Mouse (Mus musculus): ENCODE measurements around the gene Dap3. TPM values are rescaled to one million over a fixed set of nuclear protein-coding genes. Genes with fewer than 3 reads are reported as not detected.
"Not testable (repeated sequence)": the region's sequence is repeated elsewhere in the genome, so short reads cannot be mapped to it uniquely, and the experiment has no call there.

Dap3 gene
- polyA plus RNA-seq, 1 experiment from 2014 or later, result 64.6 TPM

- Histone ChIP-seq H3K9me3 (ENCODE audit: low read length) (no peaks in the 10 kb centered on the region), H3K4me2 (replicated peaks; ENCODE audit: low read depth, low read length) (no peak overlapping the region), H3K27ac (ENCODE audit: low read length) (no peak overlapping the region), H3K27me3 (replicated peaks; ENCODE audit: insufficient read depth, low read length) (no peaks in the 10 kb centered on the region), H3K9ac (replicated peaks; ENCODE audit: low read depth) (no peak overlapping the region), H3K4me1 (ENCODE audit: insufficient read depth, low read depth, low read length) (no peaks in the 10 kb centered on the region), H3K36me3 (ENCODE audit: insufficient read depth, low read length) (peaks cover 57% of the 10 kb centered on the region), H3K4me3 (ENCODE audit: low read depth, low read length) (no peak overlapping the region)
- 80% methylated on average over 3 of the region's 3 CpGs for WGBS
- DNase-seq (ENCODE audit: low spot score) (no peak), ATAC-seq (no peak)
- TF ChIP-seq EP300 (IDR thresholded peaks at IDR 0.05), result no peak
- no peak for TF ChIP-seq CTCF (IDR thresholded peaks at IDR 0.05)
Measured at GRCm38 (mm10) chr3:88904803-88905202, 46.2 kb downstream of the Dap3 start.

GRCm38 (mm10) chr3:88893011-88893410 lies 58.0 kb downstream of the Dap3 start:
- H3K4me2 ChIP-seq (replicated peaks; ENCODE audit: low read depth, low read length); H3K36me3 ChIP-seq (ENCODE audit: insufficient read depth, low read length); DNase-seq (ENCODE audit: low spot score); H3K27ac ChIP-seq (ENCODE audit: low read length); H3K4me3 ChIP-seq (ENCODE audit: low read depth, low read length); H3K9ac ChIP-seq (replicated peaks; ENCODE audit: low read depth); H3K9me3 ChIP-seq (ENCODE audit: low read length); H3K27me3 ChIP-seq (replicated peaks; ENCODE audit: insufficient read depth, low read length); ATAC-seq; H3K4me1 ChIP-seq (ENCODE audit: insufficient read depth, low read depth, low read length): not testable (repeated sequence)
- 96% methylated on average over 7 of the region's 7 CpGs for WGBS

- H3K9me3 ChIP-seq (ENCODE audit: low read length); H3K9ac ChIP-seq (replicated peaks; ENCODE audit: low read depth); H3K4me1 ChIP-seq (ENCODE audit: insufficient read depth, low read depth, low read length); H3K4me2 ChIP-seq (replicated peaks; ENCODE audit: low read depth, low read length); H3K27me3 ChIP-seq (replicated peaks; ENCODE audit: insufficient read depth, low read length); DNase-seq (ENCODE audit: low spot score); H3K27ac ChIP-seq (ENCODE audit: low read length); H3K4me3 ChIP-seq (ENCODE audit: low read depth, low read length); H3K36me3 ChIP-seq (ENCODE audit: insufficient read depth, low read length); ATAC-seq: not testable (repeated sequence)
- 94% methylated on average over 4 of the region's 4 CpGs for WGBS
Measured at GRCm38 (mm10) chr3:88882536-88882935, 68.4 kb downstream of the Dap3 start.

Other genes with a start within 250 kb of the Dap3 start
- 88.6 and 98.4 TPM in 2 replicates for gene Rit1, start 234.3 kb downstream of the Dap3 start, polyA plus RNA-seq (2015; fragmentation: Nextera tagmentation; extraction: Ambion mirVana)
- 4.9 and 5.6 TPM in 2 replicates for gene Syt11, start 176.0 kb downstream of the Dap3 start, polyA plus RNA-seq (2015; fragmentation: Nextera tagmentation; extraction: Ambion mirVana)
- 4.6 and 5.0 TPM in 2 replicates for gene Gon4l, start 116.0 kb downstream of the Dap3 start, polyA plus RNA-seq (2015; fragmentation: Nextera tagmentation; extraction: Ambion mirVana)
- 23.2 and 24.6 TPM in 2 replicates for gene Msto1, start 37.2 kb downstream of the Dap3 start, polyA plus RNA-seq (2015; fragmentation: Nextera tagmentation; extraction: Ambion mirVana)
- gene Ash1l, start 559 bp downstream of the Dap3 start, polyA plus RNA-seq (2015; fragmentation: Nextera tagmentation; extraction: Ambion mirVana), result 11.9 and 15.0 TPM in 2 replicates
- gene Rusc1, start 142.1 kb upstream of the Dap3 start, polyA plus RNA-seq (2015; fragmentation: Nextera tagmentation; extraction: Ambion mirVana), result 16.0 and 17.9 TPM in 2 replicates
- not detected in 2 replicates for gene Gm43738, start 149.9 kb upstream of the Dap3 start, polyA plus RNA-seq (2015; fragmentation: Nextera tagmentation; extraction: Ambion mirVana)
- 185 and 199 TPM in 2 replicates for gene Fdps, start 150.8 kb upstream of the Dap3 start, polyA plus RNA-seq (2015; fragmentation: Nextera tagmentation; extraction: Ambion mirVana)
- 0.14 and 0.32 TPM in 2 replicates for gene Pklr, start 185.0 kb upstream of the Dap3 start, polyA plus RNA-seq (2015; fragmentation: Nextera tagmentation; extraction: Ambion mirVana)
- gene Hcn3, start 209.0 kb upstream of the Dap3 start, polyA plus RNA-seq (2015; fragmentation: Nextera tagmentation; extraction: Ambion mirVana), result 0.19 and 0.31 TPM in 2 replicates
- 16.2 and 17.7 TPM in 2 replicates for gene Clk2, start 213.6 kb upstream of the Dap3 start, polyA plus RNA-seq (2015; fragmentation: Nextera tagmentation; extraction: Ambion mirVana)
- 89.6 and 94.2 TPM in 2 replicates for gene Scamp3, start 226.3 kb upstream of the Dap3 start, polyA plus RNA-seq (2015; fragmentation: Nextera tagmentation; extraction: Ambion mirVana)
- 6.6 and 8.4 TPM in 2 replicates for gene Fam189b, start 232.0 kb upstream of the Dap3 start, polyA plus RNA-seq (2015; fragmentation: Nextera tagmentation; extraction: Ambion mirVana)

Data from lung, postnatal 0 days (tissue).